Mouse (Mus musculus) megakaryocyte progenitor cell, adult 5-6 weeks (primary cell): Measurements from ENCODE around the gene Maml1. TPM values are rescaled to one million over a fixed set of nuclear protein-coding genes. Genes with fewer than 3 reads are reported as not detected.
"Not testable (repeated sequence)": the region's sequence is repeated elsewhere in the genome, so short reads cannot be mapped to it uniquely, and the experiment has no call there.

Experiments used
- ATAC-seq: replicated peaks from 2 replicates; pipeline ENCODE4 v1.8.0; 2016; ENCODE audit warnings: mild to moderate bottlenecking, moderate TSS enrichment, inconsistent platforms; ENCODE audit not compliant: poor library complexity
- total RNA-seq, 2 experiments: library from RNA; stranded (forward) in 1 of 2; stranded (reverse) in 1 of 2; fragments of 157-497, 149-512 nt in 1 of 2; fragments of 200-1000 nt in 1 of 2; gene quantifications; 2 replicates each; pipeline versions ENCODE4 v1.2.3 to v1.2.4; 2015 to 2017

Gene Maml1
- total RNA-seq (2015) (14.2 and 15.9 TPM in 2 replicates), total RNA-seq (2017) (4.1 and 4.2 TPM in 2 replicates)

GRCm38 (mm10) chr11:50292190-50292855 lies at the start of gene Maml1:
Gene Maml1 (minus strand): TSS chr11:50292311.
- ATAC-seq, result peak; percentile 91

DNA sequence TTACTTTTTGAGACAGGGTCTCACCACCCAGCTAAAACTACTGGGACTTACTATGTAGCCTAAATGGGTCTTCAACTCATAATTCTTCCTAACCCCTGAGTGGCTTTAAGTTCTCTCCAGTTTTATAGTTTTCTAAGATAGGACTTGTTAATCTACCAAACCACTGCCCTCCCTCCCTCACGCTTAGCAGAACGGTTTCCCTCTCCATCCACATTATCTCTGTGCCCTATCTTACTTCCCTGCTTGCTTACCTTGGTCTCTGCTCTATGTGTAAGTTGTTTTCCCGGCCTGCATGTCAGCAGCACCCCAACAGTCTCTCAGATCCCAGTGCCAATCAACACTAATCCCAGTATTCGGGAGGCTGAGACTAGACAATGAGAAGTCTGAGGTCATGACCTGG lies 44.8 kb upstream of the Maml1 start:
- peak; percentile 23; the same call in 1 of the 2 replicates for ATAC-seq

DNA sequence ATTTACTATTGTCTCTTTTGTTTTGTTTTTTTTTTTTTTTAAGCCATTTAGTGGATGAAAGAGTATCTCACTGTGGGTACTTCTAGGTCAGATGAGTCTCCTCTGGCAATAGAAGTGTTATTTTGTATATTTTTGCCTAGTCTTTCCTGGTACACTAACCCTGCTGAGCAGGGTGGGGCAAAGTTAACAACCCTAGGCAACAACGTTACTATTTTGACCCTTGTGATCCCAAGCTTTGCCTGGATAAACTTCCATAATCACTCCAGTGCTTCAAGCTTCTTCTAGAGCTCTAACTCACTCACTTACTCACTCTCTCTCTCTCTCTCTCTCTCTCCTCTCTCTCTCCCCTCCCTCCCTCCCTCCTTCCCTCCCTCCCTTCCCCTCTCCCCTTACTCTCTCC lies 44.0 kb upstream of the Maml1 start:
- no peak for ATAC-seq

GRCm38 (mm10) chr11:50333181-50333580 lies 41.1 kb upstream of the Maml1 start:
- ATAC-seq, result no peak

DNA sequence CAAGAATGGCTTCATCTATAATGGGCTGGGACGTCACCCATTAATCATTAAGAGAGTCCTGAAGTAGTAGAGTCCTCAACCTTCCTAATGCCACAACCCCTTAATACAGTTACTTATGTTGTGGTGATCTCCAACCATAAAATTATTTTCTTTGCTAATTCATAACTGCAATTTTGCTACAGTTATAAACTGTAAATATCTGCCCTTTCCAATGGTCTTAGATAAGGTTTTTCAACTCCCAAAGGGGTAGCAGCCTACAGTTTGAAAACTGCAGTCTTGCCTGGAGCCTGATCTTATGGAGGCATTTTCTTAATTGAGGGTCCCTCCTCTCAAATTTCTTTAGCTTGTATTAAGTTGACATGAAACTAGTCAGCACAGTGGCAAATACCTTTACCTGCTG lies 37.3 kb upstream of the Maml1 start:
- ATAC-seq, result no peak

DNA sequence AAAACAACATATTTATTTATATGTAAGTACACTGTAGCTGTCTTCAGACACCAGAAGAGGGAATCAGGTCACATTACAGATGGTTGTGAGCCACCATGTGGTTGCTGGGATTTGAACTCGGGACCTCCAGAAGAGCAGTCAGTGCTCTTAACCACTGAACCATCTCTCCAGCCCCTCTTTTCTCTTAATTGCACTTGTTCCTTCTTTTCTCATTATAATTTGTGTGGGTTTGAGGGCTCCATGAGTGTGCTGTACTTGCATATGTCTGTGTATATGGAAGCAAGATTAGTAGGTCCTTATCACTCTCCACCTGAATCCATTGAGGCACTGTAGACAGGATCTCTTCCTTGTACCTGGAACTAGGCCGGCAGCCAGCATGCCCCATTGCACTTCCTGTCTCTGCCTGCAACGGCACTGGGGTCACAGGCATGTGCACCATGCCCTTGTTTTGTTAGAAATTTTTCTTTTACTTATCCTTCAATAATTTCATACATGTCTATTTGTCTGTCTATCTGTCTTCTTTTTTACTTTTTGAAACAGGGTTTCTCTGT lies 36.0 kb upstream of the Maml1 start:
- ATAC-seq, result no peak

- ATAC-seq, result no peak
These were observed 34.3 kb upstream of the Maml1 start for GRCm38 (mm10) chr11:50326302-50326966.

- ATAC-seq, result peak; percentile 93
These were observed 33.6 kb upstream of the Maml1 start, which contains the start of gene Canx for GRCm38 (mm10) chr11:50325496-50326301. Gene Canx (minus strand): TSS chr11:50325673.

- ATAC-seq, result no peak; the same call in 1 of the 2 replicates
These were observed 32.8 kb upstream of the Maml1 start for GRCm38 (mm10) chr11:50324751-50325471.

- peak; percentile 30 for ATAC-seq
These were observed 31.7 kb upstream of the Maml1 start for GRCm38 (mm10) chr11:50323843-50324242.

DNA sequence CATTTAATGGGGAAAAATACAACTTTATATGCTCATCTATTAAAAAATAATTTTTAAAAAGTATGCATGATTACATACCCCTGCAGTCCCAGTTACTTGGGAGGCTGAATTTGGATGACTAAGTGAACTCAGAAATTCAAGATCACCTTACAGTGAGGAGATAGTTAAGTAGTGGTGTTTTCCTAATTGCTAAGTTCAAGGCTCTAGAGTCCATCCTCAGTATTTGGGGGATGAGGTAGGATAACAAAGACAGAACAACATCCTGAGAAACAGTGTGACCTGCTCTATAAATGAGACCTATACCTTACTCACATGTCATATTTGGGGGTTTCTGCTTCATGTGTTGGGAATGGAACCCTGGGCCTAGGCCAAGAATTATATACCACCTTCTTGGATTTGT lies 30.2 kb upstream of the Maml1 start:
- ATAC-seq, result no peak

DNA sequence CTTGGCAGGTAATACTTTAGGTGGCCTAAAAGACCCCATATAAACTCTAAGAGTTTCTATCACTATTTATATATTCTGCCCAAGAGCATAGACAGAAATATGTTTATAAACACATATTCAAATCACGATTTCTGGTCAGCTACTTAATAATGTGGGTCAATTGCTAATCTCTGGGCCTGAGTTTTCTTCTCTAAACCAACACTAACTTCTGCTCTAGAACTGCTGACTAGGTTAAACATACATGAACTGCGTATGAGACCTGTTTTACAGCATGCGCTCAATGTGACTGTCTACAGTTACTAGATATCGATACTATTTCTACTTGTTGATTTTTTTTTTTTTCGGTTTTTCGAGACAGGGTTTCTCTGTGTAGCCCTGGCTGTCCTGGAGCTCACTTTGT lies 29.1 kb upstream of the Maml1 start:
- ATAC-seq, result no peak

GRCm38 (mm10) chr11:50319343-50319742 lies 27.2 kb upstream of the Maml1 start:
- not testable (repeated sequence) for ATAC-seq

DNA sequence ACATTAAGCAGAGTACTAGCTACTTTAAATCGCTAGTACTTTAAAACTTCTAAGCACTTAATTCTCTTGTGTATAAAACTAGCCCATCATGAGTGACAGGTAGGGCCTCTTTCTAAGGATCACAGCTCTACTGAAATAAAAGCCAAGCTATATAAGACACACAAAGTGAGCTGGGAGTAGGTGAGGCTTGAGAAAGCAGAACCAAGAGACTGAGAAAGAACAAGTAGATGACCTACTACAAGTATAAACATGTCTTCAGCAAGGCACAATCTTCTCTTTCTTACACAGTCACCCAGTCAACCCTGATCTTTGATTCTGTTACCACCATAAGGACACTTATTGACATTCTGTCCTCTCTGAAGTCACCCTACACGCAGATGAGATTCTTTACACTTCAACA lies 20.7 kb upstream of the Maml1 start:
- no peak for ATAC-seq

- no peak for ATAC-seq
These were observed 11.3 kb upstream of the Maml1 start for GRCm38 (mm10) chr11:50303406-50303805.

DNA sequence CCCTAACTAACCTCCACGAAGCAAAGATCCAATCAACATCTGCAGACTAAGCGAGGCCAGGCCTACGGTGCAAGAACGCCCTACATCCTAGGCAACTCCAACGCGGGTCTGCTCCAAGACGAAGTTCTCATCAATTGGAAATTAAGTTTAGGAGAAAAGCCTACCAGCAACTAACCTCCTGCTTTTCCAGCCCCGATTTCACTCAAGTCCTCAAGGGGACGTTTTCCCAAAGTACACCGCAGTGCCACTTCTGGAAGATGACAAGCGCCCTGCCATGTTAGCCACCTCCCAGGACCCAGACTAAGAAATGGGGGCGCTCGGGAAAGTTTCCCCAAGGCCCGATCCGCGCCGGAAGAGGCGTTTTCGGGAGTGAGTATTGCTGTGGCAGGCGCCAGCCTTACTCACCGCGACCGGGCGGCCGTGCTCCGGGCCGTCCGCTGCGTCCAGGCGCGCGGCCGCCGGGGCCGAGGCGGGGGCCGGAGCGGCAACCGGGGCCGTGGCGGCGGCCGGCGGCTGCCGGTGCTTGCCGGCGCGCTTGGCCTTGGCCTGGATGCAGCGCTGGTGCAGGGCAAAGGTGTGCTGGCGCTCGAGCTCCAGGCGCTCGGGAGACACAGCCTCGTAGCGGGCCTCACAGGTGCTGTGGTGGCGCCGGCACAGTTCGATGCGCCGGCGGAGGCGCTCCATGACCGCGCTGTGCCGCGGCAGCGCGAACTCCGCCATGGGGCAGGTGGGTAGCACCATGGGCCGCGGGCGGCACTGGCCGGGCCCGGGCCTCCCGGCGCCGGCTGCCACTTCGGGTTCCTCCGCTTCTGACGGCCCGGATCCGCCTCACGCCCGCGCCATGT lies 568 bp downstream of the Maml1 start:
- ATAC-seq, result peak; percentile 5; the same call in 1 of the 2 replicates

GRCm38 (mm10) chr11:50290486-50291225 lies 1.5 kb downstream of the Maml1 start:
- no peak for ATAC-seq

GRCm38 (mm10) chr11:50286428-50286827 lies 5.7 kb downstream of the Maml1 start:
- peak; percentile 64 for ATAC-seq

DNA sequence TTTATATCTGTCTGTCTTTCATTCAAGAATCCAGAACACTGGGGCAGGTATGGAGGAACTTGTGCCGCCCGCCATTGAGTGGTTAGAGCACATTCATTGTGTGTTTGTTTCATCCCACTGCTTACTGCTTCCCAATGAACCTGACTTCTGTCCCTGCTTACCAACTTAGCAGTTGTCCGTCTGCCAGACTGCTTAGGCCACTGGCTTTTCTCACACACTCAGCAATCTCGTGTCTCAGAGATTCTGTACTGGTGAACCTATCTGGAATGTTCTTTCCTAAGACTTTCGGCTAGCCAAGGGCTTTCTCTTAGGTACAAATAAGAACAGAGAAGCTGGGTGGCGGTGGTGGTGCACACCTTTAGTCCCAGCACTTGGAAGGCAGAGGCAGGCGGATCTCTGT lies 6.4 kb downstream of the Maml1 start:
- no peak for ATAC-seq
